Mouse (Mus musculus): Measurements from ENCODE around the gene Lmnb2.

Gene Lmnb2

DNA sequence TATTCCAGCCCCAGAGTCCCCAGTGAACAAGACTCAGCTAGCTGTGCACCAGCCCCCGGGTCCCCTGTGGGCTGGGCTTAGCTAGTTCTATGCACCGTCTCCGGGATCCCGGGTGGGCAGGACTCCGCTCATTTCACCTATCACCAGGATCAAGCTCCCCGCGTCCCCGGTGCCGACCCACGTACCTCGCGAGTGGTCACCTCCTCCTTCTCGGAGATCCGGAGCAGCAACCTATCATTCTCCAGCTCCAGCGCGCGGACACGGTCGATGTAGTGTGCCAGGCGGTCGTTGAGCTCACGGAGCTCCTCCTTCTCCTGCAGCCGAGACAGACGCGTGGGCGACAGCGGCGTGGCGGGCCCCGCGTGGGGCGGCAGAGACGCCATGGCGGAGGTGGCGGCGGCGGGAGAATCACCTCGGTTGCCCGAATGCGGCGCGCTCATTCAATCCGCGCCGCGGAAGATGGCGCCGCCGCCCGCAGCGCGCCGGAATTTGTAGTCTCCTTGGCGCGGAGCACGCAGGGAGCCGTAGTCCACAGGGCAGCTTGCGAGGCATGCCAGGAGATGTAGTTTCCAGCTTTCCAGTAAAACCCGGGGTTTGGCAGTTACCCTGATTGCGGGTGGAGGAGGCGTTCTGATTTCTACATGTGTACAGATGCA, at the start of gene Lmnb2:
Gene Lmnb2, minus strand, starts transcription at position 467 of the 656 bp plus-strand sequence.
- DNase-seq (ENCODE audit: low spot score) = peak; percentile 68

DNA sequence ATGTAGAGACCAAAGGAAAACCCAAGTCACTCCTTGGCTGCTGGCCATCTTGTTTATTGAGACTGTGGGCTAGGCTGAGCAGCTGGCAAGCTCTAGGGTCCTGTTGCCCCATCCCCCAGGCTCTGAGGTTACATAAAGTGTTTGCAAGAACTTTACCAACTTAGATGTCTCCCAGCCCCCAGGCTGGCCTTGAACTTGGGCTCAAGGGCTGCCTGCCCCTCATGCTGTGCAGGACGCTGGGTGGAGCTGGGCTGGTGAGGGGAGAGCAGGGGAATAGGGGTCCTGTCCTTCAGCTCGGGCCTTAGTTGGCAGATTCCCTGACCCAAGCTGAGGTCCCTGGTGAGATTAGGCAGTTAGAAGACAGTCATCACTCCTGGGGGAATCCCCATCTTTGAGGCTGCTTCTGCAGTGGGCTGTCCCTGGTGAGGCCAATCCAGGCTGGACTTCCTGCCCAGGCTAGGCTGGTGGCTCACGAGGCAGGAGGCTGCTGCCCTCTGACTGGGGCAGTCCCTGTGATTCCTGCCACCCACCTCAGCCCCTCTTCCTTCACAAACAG, 49.1 kb upstream of the Lmnb2 start:
- DNase-seq (ENCODE audit: low spot score) = no peak

DNA sequence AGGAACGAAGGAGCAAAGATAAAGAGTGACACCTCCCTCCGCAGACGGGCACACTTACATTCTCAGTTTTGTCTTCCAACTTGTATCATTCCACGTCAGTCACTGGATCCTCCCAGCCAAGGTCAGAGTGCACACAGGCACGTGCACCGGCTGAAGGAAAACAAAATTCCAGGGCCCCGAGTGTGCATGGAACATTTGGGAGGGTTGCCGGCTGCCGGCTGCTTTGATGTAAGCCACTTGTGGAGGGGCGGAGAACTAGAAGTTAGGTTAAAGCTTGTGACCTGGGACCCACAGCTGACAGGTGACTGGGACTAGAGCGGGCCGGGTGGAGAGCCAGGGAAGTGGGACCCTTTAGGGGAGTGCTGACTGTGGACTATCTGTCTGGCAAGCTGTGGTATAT, 48.3 kb upstream of the Lmnb2 start:
- no peak for DNase-seq (ENCODE audit: low spot score)

DNA sequence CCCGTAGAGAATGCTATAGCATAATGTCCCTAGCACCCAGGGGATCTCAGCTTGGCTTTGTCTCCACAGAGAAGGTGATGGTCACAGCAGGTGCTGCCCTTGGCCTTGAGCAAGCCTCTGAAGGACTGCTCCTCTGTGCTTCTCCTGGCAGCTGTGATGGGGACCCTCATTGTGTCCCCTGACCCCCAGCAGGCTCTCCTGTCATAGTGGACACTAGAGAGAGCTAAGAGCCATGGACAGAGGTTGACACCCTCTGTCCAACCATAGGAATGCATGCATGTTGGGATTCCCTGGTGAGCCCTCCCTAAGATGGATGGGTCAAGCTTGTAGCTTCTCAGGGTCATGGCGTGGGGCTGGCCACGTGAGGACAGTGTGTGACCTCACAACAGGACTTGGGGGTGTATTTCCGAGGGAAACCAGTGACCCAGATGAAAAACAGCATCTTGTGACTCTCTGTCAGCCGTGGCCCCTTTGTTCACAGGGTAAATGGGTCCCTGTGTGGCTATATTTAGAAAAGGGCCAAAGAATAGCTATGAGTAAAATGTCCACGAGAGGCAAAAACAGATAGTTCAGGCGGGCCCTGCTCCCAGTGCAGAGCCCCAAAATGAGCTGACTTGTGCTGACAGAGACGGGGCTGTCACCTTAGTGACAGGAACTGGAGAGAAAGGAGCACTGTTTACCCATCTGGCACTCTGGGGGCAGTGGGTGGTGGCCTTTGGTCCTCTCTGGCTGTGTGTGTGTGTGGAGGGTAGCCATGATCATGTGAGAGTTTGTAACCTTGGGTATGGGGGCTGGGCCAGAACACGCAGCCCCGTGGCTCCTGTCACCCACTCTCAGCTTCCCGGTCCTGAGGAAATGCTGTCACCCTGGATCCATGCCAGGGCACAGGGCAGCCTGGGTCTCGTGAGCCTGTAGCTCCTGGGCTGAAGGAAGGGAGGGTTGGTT, 45.3 kb upstream of the Lmnb2 start:
- no peak for DNase-seq (ENCODE audit: low spot score)

DNA sequence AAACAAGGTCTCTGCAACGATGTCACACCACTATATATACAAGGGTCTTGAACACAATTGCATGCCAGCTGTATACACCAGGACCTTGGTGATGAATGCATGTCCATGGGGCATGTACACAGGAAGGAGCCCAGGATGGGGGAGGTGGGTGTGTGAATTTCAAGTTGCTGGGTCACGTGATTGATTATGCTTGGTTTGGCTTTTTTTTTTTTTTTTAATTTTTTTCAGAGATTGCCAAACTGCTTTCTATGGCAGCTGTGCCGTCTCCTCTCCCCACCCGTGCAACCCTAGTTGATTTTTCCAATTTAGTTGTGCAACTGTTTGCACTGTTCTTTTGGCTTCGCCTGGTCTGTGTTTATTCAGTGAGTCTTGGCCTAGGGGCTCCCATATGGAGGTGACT, 44.5 kb upstream of the Lmnb2 start:
- no peak for DNase-seq (ENCODE audit: low spot score)

DNA sequence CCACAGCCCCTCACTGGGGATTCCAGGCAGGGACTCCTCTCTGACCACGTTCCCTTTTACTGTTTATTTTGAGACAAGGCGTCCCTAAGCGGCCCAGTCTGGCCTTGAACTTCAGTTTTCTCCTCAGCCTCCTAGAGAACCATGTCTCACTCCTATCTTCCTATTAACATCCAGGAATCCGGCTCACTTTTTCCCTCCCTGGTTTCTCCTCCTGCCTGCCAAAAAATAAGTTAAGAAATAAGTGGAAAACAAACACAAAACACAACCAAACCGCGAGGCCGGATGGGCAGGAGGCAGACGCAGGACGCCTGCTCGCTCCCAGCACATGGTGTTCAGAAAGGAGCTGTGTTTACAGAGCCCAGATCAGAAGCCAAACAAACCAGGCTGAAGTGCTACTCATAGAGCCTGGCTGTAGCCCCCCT, 44.0 kb upstream of the Lmnb2 start:
- DNase-seq (ENCODE audit: low spot score) = no peak

DNA sequence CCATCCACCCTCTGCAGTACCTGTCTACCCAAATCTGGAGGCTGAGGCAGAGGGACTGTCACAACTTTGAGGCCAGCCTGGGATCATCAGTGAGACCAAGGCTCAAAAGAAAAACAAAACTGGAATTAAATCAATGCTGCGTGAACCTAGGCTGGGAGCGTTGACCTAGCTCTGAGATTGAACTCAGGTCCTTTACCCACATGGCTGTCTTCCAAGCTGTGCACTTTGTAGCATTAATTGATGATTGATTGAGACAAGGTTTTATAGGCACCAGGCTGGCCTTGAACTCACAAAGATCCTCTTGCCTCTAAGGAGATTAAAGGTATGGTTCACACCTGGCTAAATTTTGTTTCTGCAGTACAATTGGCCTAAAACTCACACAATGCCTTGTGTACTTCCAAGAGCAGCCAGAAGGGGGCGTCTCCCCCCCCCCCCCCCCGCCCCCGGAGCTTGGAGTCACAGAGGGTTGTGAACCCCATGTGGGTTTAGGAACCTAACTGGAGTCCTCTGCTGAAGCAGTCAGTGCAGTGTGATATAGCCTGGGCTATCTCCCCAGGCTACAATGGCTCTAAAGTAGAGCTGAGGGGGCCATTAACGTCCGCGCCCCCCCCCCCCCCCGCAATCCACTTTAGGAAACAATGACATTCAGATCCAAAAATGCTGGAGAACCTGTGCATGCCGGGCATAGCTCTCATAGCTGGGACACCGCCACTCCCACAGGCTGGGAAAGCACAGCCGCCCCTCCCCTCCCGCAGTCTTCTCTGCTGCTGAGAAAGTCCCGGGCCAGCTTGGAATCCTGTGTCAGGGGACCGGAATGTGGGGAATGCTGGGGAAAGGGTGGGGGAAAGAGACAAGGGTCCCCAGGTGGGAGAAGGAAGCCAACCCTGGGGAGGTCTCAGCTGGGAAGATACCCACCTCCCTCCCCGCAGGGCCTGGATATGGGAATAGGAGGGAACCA, 42.8 kb upstream of the Lmnb2 start:
- no peak for DNase-seq (ENCODE audit: low spot score)

DNA sequence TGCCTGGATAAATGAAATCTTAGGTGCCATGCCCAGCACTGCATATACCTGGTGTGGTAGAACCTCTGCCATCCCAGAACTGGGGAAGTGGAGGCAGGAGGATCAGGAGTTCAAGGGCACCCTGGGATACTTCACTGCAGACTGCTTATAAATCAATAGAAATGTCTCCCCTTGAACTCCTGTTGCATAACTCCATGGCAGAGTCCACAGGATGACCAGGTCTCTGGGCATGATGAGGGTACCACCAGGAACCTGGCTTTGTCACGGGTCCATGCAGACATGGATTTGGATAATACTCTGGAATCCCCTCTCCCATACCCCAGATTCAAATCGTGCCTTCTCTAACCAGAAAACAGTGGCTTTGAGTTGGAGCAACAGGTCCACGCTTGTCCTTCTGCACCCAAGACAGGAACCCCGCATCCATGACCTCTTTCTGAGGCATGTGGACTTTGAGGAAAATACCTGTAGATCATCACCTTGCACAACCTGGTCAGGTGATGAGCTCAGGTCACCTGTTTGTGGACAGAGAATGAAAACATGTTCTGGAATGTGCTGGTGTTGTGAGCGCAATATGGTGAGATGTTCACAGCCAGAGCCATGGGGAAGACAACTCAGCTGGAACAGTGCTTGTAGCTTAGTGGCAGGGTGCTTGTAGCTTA, 41.1 kb upstream of the Lmnb2 start:
- DNase-seq (ENCODE audit: low spot score) = no peak

DNA sequence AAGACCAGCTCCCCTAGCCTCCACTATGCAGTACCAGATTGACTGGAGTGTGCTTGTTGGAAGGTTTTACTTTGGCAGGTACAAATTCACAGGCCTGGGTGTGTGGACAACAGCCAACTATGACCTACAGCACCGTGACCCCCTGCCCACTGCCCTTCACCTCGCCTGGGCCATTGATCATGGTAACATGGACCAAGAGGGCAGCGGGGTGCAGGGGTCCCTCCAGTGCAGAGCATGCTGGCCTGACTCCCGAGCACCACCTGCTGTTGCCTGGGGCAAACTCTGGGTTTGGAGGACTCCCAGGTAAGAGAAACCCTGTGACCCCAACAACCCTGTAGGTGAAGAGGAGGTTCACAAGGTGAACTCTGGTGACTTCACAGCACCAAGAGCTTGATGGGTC, 39.7 kb upstream of the Lmnb2 start:
- DNase-seq (ENCODE audit: low spot score) = no peak

DNA sequence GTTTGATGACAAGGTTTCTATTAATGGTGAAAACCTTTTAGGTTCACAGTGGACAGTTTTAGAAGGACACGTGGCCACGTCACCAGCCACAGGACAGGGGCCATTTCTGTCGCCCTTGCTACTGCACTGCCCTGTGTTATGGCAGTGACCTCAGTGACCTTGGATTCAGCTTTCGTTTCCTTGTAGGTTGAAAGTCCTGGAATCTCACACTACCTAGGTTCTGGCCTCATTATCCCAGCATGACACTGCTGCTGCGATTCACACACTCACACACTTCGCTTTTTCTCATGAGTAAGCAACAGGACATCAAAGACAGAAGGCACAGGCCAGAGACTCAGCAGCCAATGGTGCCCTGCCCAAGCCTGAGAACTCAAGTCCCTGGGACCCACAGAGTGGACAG, 38.9 kb upstream of the Lmnb2 start:
- no peak for DNase-seq (ENCODE audit: low spot score)

DNA sequence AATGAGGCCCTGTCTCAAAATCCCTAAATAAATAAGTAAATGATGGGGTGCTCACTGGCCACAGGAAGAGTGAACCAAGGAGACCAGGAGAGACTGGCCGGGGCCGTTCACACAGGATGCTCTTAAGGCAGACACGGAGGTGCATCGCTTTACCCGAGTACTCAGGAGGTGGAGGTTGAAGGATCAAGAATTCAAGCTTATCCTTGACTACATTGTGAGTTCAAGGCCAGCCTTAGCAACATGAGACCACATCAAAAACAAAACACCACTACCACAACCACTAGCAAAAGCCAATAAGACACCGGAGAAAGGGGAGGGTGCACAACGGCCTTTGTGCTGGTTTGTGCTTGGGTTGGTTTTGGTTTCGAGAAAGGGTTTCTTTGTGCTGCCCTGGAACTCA, 38.3 kb upstream of the Lmnb2 start:
- no peak for DNase-seq (ENCODE audit: low spot score)

DNA sequence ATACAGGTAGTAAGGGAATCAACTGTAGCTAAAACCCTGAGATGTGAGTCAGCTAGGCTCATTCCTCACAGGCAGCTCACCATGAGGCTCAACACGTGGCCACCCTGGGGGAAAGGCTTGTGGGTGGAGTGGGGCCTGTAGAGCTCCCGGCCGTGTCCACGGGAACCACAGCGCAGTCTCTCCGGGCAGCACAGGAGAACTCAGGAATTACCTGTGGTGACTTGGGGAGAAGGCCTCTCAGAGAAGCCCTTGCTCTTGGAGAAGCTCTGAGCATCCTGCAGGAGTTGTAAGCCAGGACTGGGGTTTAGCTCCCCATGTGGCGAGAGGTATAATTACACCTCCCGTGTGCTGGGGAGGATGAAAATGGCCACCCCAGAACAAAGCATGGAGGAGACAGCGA, 37.5 kb upstream of the Lmnb2 start:
- no peak for DNase-seq (ENCODE audit: low spot score)

DNA sequence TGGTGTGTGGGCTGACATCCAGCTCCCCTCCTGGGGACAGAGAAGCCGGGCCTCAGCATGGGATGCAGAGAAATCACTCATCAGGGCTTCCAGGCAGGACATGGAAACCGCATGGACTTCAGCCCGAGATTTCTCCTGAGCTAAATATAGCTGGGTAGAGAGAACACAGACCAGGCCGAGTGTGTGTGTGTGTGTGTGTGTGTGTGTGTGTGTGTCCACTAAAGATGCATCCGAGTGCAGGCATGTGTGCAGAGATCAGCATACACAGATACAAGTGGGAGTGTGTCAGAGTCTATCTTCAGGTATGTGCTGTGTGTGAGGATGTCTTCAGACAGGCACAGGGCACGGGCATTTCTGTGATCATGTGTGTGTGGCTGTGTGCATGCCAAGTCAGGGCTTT, 36.8 kb upstream of the Lmnb2 start:
- DNase-seq (ENCODE audit: low spot score) = no peak

DNA sequence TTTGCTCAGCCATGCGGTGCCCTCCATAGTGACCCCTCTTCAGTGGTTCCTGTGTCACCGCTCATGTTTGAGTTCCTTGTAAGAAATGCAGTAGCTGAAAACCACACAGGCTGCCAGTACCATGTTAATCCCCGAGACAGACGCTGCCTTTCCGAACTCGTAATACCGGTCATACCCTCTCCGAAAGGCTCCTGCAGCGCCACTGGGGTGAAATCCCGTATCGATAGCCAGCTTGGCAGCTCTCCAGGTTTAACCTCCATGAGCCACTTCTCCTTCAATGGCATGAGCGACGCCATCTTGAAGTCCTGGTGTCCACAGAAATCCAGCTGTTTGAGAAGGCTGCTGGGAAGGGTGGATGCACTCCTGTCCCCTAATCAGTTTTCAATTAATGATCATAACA, 36.4 kb upstream of the Lmnb2 start:
- no peak for DNase-seq (ENCODE audit: low spot score)

DNA sequence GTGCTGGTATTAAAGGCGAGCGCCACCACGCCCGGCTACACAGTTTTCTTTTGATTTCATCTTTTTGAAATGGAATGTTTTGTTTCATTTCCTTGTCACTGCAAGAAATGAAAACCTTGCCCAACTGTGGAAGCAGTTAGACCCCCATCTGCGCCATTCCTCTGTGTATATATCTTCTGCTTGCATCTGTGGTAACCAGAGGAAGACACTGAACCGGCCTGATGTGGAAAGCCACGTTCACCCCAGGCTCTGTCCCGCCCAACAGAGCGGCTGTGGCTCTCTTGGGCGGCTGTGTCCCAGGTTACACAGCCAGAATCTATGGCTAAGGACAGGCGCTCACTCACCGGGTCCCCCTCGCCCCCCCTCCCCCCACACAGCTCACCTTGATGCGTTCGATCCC, 34.4 kb upstream of the Lmnb2 start:
- no peak for DNase-seq (ENCODE audit: low spot score)

DNA sequence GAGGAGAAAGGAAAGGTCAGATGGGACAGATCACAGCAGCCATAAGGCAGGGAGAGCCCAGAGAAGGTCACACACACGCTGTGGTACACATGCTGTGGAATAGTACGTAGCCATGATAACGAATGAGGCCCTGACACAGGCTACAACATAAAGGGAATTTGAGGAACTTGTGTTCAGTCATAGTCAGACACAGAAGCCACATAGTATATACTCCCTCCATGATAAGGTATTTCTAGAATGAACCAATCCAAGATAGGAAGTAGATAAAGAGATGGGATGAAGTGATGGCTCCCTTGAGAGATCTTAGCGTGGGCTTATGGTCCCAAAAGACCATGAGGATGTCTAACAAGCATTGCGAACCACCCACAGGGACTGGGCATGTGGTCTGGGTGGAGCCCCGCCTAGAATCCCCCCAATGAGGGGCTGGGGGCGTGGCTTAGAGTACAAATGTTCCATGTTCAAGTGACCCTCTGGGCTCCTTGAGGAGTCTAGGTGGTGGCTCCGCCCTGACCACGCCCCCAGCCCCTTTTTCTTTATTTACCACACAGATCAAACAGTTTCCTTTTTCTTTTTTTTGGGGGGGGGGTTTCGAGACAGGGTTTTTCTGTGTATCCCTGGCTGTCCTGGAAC, 33.8 kb upstream of the Lmnb2 start:
- DNase-seq (ENCODE audit: low spot score) = no peak

DNA sequence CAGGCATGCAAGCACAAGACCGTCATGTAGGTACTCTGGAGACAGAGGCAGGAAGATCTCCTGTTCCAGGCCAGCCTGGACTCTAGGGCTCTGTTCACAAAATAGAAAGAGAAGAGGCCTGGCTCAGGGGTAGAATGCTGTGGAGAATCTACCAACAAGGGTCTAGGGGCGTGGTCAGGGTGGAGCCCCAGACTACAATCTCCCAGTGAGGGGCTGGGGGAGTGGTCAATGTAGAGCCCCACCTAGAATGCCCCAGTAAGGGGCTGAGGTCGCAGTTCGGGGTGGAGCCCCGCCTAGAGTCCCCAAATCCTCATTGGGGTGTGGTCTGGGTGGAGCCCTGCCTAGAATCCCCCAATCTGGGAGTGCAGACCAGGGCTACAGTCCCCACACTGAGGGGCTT, 32.3 kb upstream of the Lmnb2 start:
- no peak for DNase-seq (ENCODE audit: low spot score)

DNA sequence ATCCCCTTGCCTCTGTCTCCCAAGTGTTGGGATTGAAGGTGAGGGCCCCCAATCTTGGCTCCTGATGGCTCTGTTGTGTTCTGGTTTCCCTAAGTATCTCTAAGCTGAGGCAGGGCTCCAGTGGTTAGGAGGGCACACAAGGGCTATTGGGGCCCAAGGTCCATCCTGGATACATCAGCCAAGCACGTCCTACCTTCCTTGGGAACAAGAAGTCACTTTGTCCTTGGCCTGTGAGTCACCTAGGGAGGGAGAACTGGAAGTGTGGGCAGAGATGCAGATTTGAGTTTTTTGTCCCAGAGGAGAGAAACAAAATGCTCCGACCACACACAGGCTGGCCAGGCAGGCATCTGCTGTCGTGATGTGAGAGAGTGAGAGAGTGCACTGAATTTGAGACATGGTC, 31.0 kb upstream of the Lmnb2 start:
- no peak for DNase-seq (ENCODE audit: low spot score)

DNA sequence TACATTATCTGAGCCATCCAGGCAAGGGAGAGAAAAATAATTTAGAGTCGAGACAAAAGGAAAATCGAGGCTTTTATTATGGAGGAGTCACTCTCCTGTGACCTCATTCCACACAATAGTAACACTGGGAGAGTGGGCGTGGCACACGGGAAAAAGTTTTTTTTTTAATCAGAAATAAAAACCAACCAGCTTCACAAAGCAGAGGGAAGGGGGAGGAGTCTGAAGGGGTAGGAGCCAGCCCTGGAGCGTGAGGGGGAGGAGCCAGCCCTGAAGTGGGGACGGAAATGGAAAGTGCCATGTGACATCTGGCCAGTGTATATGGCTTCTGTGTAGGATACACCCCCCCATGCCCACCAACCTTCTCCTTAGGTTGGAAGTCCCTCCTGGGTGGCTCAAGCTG, 30.5 kb upstream of the Lmnb2 start:
- no peak for DNase-seq (ENCODE audit: low spot score)

DNA sequence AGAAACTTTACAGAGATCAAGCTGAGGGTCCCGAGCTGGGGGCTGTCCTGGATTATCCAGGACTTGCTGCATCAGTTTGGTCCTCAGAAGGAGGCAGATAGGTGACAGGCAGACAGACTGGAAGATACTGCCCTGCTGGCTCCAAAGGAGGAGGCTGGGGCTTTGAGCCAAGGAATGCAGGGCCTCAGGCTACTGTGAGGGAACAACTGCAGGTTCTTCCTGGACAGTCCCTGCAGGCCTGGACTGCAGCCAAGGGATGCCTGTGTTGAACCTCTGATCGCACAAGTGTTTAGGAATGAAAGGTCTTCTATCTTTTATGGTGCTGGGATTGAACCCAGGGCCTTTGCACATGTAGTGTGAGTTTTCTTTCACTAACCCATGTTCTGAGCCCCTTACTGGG, 29.8 kb upstream of the Lmnb2 start:
- DNase-seq (ENCODE audit: low spot score) = no peak
